Mouse (Mus musculus) adrenal gland (tissue): ENCODE measurements at regions not wholly inside any gene's neighbourhood (a gene's known extent, or its start where the extent isn't known, plus 50 kb on each side); places are given as distances from the start of the nearest gene placed in this dataset.

ENCODE experiments used
- intact Hi-C: fragments of 180-260 bp; cut with DNase I; formaldehyde crosslinking; loops from one replicate; pipeline ENCODE4 v1.15.1; 2025

GRCm38 (mm10) chr17:52196811-52197210 lies 363.7 kb upstream of the Satb1 start:
- intact Hi-C loops = no loop called here

- intact Hi-C loops = no loop called here
Measured at GRCm38 (mm10) chr17:52195804-52196203, 362.7 kb upstream of the Satb1 start.

- intact Hi-C loops = no loop called here
Measured at GRCm38 (mm10) chr17:52191064-52191682, 358.1 kb upstream of the Satb1 start.

GRCm38 (mm10) chr17:52182706-52183105 lies 349.6 kb upstream of the Satb1 start:
- intact Hi-C loops = loop anchor here (10.0 kb wide), 1 partner anchor 208 kb away; no protein-coding TSS in a partner anchor

GRCm38 (mm10) chr17:52177996-52178395 lies 344.9 kb upstream of the Satb1 start:
- intact Hi-C loops = no loop called here

GRCm38 (mm10) chr17:52168076-52168838 lies 335.2 kb upstream of the Satb1 start:
- intact Hi-C loops = no loop called here

- intact Hi-C loops = no loop called here
Measured at GRCm38 (mm10) chr17:52167658-52168057, 334.6 kb upstream of the Satb1 start.

- intact Hi-C loops = no loop called here
Measured at GRCm38 (mm10) chr17:52165891-52166485, 332.9 kb upstream of the Satb1 start.

GRCm38 (mm10) chr17:52162559-52163397 lies 329.7 kb upstream of the Satb1 start:
- intact Hi-C loops = no loop called here

- intact Hi-C loops = no loop called here
Measured at GRCm38 (mm10) chr17:52150496-52150895, 317.4 kb upstream of the Satb1 start.

GRCm38 (mm10) chr17:52149834-52150233 lies 316.7 kb upstream of the Satb1 start:
- intact Hi-C loops = no loop called here

GRCm38 (mm10) chr17:52149068-52149467 lies 316.0 kb upstream of the Satb1 start:
- intact Hi-C loops = no loop called here

- intact Hi-C loops = no loop called here
Measured at GRCm38 (mm10) chr17:52103891-52104290, 270.8 kb upstream of the Satb1 start.

GRCm38 (mm10) chr17:52085834-52086233 lies 252.7 kb upstream of the Satb1 start:
- intact Hi-C loops = no loop called here

GRCm38 (mm10) chr17:52084455-52084854 lies 251.4 kb upstream of the Satb1 start:
- intact Hi-C loops = no loop called here

- intact Hi-C loops = no loop called here
Measured at GRCm38 (mm10) chr17:52079316-52079715, 246.2 kb upstream of the Satb1 start.

GRCm38 (mm10) chr17:52078496-52078895 lies 245.4 kb upstream of the Satb1 start:
- intact Hi-C loops = no loop called here

GRCm38 (mm10) chr17:52077951-52078350 lies 244.9 kb upstream of the Satb1 start:
- intact Hi-C loops = no loop called here

GRCm38 (mm10) chr17:52076746-52077145 lies 243.7 kb upstream of the Satb1 start:
- intact Hi-C loops = no loop called here

- intact Hi-C loops = no loop called here
Measured at GRCm38 (mm10) chr17:52067721-52068120, 234.6 kb upstream of the Satb1 start.

- intact Hi-C loops = no loop called here
Measured at GRCm38 (mm10) chr17:52064618-52065017, 231.5 kb upstream of the Satb1 start.

GRCm38 (mm10) chr17:52063121-52063520 lies 230.0 kb upstream of the Satb1 start:
- intact Hi-C loops = no loop called here
